8 mouse cellular contexts compared by ENCODE assay signal in the genomic region with DNA sequence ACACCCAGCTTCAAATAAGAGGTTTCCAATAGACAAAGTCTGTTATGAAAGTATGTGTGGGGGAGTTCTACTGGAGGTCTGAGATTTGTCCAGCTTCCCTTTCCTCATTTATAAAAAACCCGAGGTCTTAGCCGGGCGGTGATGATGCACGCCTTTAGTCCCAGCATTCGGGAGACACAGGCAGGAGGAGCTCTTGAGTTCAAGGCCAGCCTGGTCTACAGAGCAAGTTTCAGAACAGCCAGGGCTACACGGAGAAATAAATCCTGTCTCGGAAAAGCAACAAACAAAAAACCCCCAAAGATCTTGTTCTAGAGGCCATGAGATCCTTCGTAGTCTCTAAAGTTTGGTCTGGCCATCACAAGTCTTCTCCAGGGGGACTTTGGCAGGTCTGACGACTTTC. TPM values are rescaled to one million over a fixed set of nuclear protein-coding genes. Genes with fewer than 3 reads are reported as not detected.
DNase-seq lines count a peak whose midpoint lies in the region; ATAC-seq and TF ChIP-seq lines count a peak whose summit lies in the region.

No protein-coding gene starts in this region.

- TF ChIP-seq RAD21 in MEL (IDR thresholded peaks at IDR 0.05; ENCODE audit: low read depth, low read length), result no peak

- TF ChIP-seq CTCF in cerebellum, adult 2 months (IDR thresholded peaks at IDR 0.05; ENCODE audit: borderline replicate concordance, insufficient read depth, low read depth, low read length), result no peak
- TF ChIP-seq CTCF in MEL (IDR thresholded peaks at IDR 0.05 in 2 of 3, conservative IDR thresholded peaks at IDR 0.05 in 1 of 3; ENCODE audit: control insufficient read depth in 1 of 3, insufficient read depth in 1 of 3, low read depth in 2 of 3, low read length in 3 of 3, poor library complexity in 1 of 3, severe bottlenecking in 1 of 3), result no peak; a peak in 1 of 6 replicates

- peak overlapping the region; percentile 85 for H3K4me3 ChIP-seq in cerebellum, adult 2 months (replicated peaks; ENCODE audit: insufficient read depth, low read depth, low read length)
- peak overlapping the region; percentile 57 to 90 for H3K4me3 ChIP-seq in MEL (ENCODE audit: control insufficient read depth in 1 of 2, insufficient read depth in 1 of 2, low read depth in 2 of 2, low read length in 2 of 2)
- peak overlapping the region; percentile 44 to 85 for H3K4me3 ChIP-seq in heart, embryonic 14.5 days (ENCODE audit: control insufficient read depth in 1 of 2, insufficient read depth in 1 of 2, low read depth in 1 of 2, low read length in 2 of 2)
- peak overlapping the region; percentile 98 for H3K4me3 ChIP-seq in limb, embryonic 14.5 days (replicated peaks; ENCODE audit: low read length)
- peak overlapping the region; percentile 47 for H3K4me3 ChIP-seq in neural tube, embryonic 14.5 days (ENCODE audit: low read depth, low read length)

- H3K36me3 ChIP-seq in MEL (ENCODE audit: control insufficient read depth in 1 of 2, insufficient read depth in 2 of 2, low read length in 2 of 2), result peaks cover 0 to 36% of the 10 kb centered on the region in 2 experiments; a peak in 2 of 4 replicates
- peaks cover 10% of the 10 kb centered on the region; the same call in 1 of the 2 replicates for H3K36me3 ChIP-seq in heart, embryonic 14.5 days (ENCODE audit: control insufficient read depth, insufficient read depth, low read length)
- H3K36me3 ChIP-seq in limb, embryonic 14.5 days (ENCODE audit: control insufficient read depth, insufficient read depth, low read length), result peaks cover 8% of the 10 kb centered on the region
- H3K36me3 ChIP-seq in neural tube, embryonic 14.5 days (ENCODE audit: control insufficient read depth, insufficient read depth, low read length), result no peaks in the 10 kb centered on the region

- TF ChIP-seq POLR2A in cerebellum, adult 2 months (IDR thresholded peaks at IDR 0.05; ENCODE audit: borderline replicate concordance, insufficient read depth, low read length), result no peak
- no peak for TF ChIP-seq POLR2A in MEL (IDR thresholded peaks at IDR 0.05; ENCODE audit: control insufficient read depth in 1 of 2, insufficient read depth in 1 of 2, low read depth in 1 of 2, low read length in 2 of 2, poor library complexity in 1 of 2)
- TF ChIP-seq POLR2A in limb, embryonic 14.5 days (IDR thresholded peaks at IDR 0.05; ENCODE audit: borderline replicate concordance, extremely low read depth, insufficient read depth, insufficient read length), result no peak

- no peak for ATAC-seq in cerebellum, adult (ENCODE audit: insufficient number of reproducible peaks, low FRiP score, low TSS enrichment)
- no peak for ATAC-seq in heart, embryonic 14.5 days (ENCODE audit: insufficient number of reproducible peaks, insufficient read depth, low FRiP score, low read depth)
- no peak for ATAC-seq in limb, embryonic 14.5 days (ENCODE audit: low FRiP score, low read depth)
- no peak for ATAC-seq in neural tube, embryonic 14.5 days (ENCODE audit: low read depth)
- ATAC-seq in inflammation-experienced regulatory T-cells, adult 6 months, result no peak

- H3K27ac ChIP-seq in cerebellum, adult 2 months (ENCODE audit: insufficient read depth, low read length), result peak overlapping the region; percentile 88
- H3K27ac ChIP-seq in MEL (ENCODE audit: control insufficient read depth, low read depth, low read length), result peak overlapping the region; percentile 71
- H3K27ac ChIP-seq in heart, embryonic 14.5 days (replicated peaks in 1 of 2; ENCODE audit: control insufficient read depth in 1 of 2, insufficient read depth in 1 of 2, low read depth in 2 of 2, low read length in 2 of 2), result peak overlapping the region; percentile 64 to 93
- H3K27ac ChIP-seq in limb, embryonic 14.5 days (replicated peaks; ENCODE audit: low read depth, low read length), result peak overlapping the region; percentile 86
- H3K27ac ChIP-seq in neural tube, embryonic 14.5 days (ENCODE audit: low read depth, low read length), result peak overlapping the region; percentile 88

- H3K9me3 ChIP-seq in MEL (replicated peaks; ENCODE audit: insufficient read depth, low read length), result no peaks in the 10 kb centered on the region
- no peaks in the 10 kb centered on the region for H3K9me3 ChIP-seq in heart, embryonic 14.5 days (ENCODE audit: control insufficient read depth, low read length)
- H3K9me3 ChIP-seq in limb, embryonic 14.5 days (ENCODE audit: control insufficient read depth, low read length), result no peaks in the 10 kb centered on the region
- no peaks in the 10 kb centered on the region for H3K9me3 ChIP-seq in neural tube, embryonic 14.5 days (ENCODE audit: control insufficient read depth, low read length)

- no peaks in the 10 kb centered on the region for H3K27me3 ChIP-seq in cerebellum, adult 2 months (ENCODE audit: control insufficient read depth, insufficient read depth, low read length)
- no peaks in the 10 kb centered on the region for H3K27me3 ChIP-seq in MEL (ENCODE audit: control insufficient read depth in 1 of 2, insufficient read depth in 2 of 2, low read length in 2 of 2)
- no peaks in the 10 kb centered on the region for H3K27me3 ChIP-seq in heart, embryonic 14.5 days (ENCODE audit: control insufficient read depth, insufficient read depth, low read length)
- no peaks in the 10 kb centered on the region for H3K27me3 ChIP-seq in limb, embryonic 14.5 days (ENCODE audit: control insufficient read depth, insufficient read depth, low read length)
- no peaks in the 10 kb centered on the region for H3K27me3 ChIP-seq in neural tube, embryonic 14.5 days (ENCODE audit: control insufficient read depth, insufficient read depth, low read length)

- peaks cover 28% of the 10 kb centered on the region for H3K79me2 ChIP-seq in MEL (ENCODE audit: control insufficient read depth, insufficient read depth, low read length, poor library complexity)

- 2% methylated on average over 9 of the region's 9 CpGs for WGBS in cerebellum, adult 2 months
- 3% methylated on average over 9 of the region's 9 CpGs for WGBS in heart, embryonic 14.5 days
- under 1% methylated on average over 9 of the region's 9 CpGs for WGBS in limb, embryonic 14.5 days
- 2% methylated on average over 9 of the region's 9 CpGs for WGBS in neural tube, embryonic 14.5 days

- no peak for DNase-seq in cerebellum, adult 2 months
- DNase-seq in MEL (ENCODE audit: low read depth, low spot score), result peak; percentile 58
- no peak for DNase-seq in limb, embryonic 14.5 days (ENCODE audit: low spot score)
- no peak for DNase-seq in embryo, embryonic 10.5 days (ENCODE audit: low spot score)

- H3K4me2 ChIP-seq in heart, embryonic 14.5 days (ENCODE audit: low read length), result peak overlapping the region; percentile 65
- H3K4me2 ChIP-seq in limb, embryonic 14.5 days (replicated peaks; ENCODE audit: low read depth, low read length, severe bottlenecking), result peak overlapping the region; percentile 77
- H3K4me2 ChIP-seq in neural tube, embryonic 14.5 days (ENCODE audit: low read depth, low read length), result peak overlapping the region; percentile 68

- peak overlapping the region; percentile 83 for H3K9ac ChIP-seq in MEL (ENCODE audit: control insufficient read depth, low read depth, low read length, poor library complexity, severe bottlenecking)
- H3K9ac ChIP-seq in heart, embryonic 14.5 days (ENCODE audit: low read length), result peak overlapping the region; percentile 63
- H3K9ac ChIP-seq in limb, embryonic 14.5 days (ENCODE audit: low read depth, low read length, severe bottlenecking), result peak overlapping the region; percentile 56
- peak overlapping the region; percentile 54 for H3K9ac ChIP-seq in neural tube, embryonic 14.5 days (replicated peaks; ENCODE audit: low read depth, low read length)

- no peak for TF ChIP-seq EP300 in MEL (IDR thresholded peaks at IDR 0.05; ENCODE audit: low read depth in 1 of 2, low read length in 2 of 2)

- H3K4me1 ChIP-seq in cerebellum, adult 2 months (ENCODE audit: control insufficient read depth, insufficient read depth, low read length), result peaks cover 18% of the 10 kb centered on the region
- peaks cover 6 to 42% of the 10 kb centered on the region in 2 experiments for H3K4me1 ChIP-seq in MEL (ENCODE audit: control insufficient read depth in 1 of 2, insufficient read depth in 2 of 2, low read length in 2 of 2)
- H3K4me1 ChIP-seq in heart, embryonic 14.5 days (ENCODE audit: control insufficient read depth in 2 of 2, insufficient read depth in 2 of 2, low read length in 2 of 2), result peaks cover 21 to 29% of the 10 kb centered on the region in 2 experiments
- peaks cover 16% of the 10 kb centered on the region for H3K4me1 ChIP-seq in limb, embryonic 14.5 days (ENCODE audit: control insufficient read depth, insufficient read depth, low read length)
- H3K4me1 ChIP-seq in neural tube, embryonic 14.5 days (ENCODE audit: control insufficient read depth, insufficient read depth, low read length), result peaks cover 26% of the 10 kb centered on the region

RNA-seq across cellular contexts. Expression of gene Fbxo24, which starts 0.8 kb away (rescaled TPM):
- polyA plus RNA-seq in cerebellum, adult 2 months (2012; rRNA removed), result 0.25 and 0.31 TPM in 2 replicates
- total RNA-seq in MEL (2012; rRNA removed), result 0.13 and 0.42 TPM in 2 replicates
- under 1 TPM in 1 of 2 experiments, not detected in 1; 0.46 TPM for polyA plus RNA-seq in MEL (2012; ENCODE audit: insufficient read depth in 1 of 2, insufficient read length in 2 of 2, low read depth in 1 of 2, low replicate concordance in 2 of 2, missing spikeins in 1 of 2)
- 0.20 TPM in 1 of 2 replicates, not detected in the other for polyA plus RNA-seq in heart, embryonic 14.5 days (2014; fragmentation: Nextera tagmentation; extraction: Ambion mirVana)
- 0.24 and 0.28 TPM in 2 replicates for polyA plus RNA-seq in limb, embryonic 14.5 days (2012; rRNA removed)
- polyA plus RNA-seq in limb, embryonic 14.5 days (2014; fragmentation: Nextera tagmentation; extraction: Ambion mirVana), result 0.12 and 0.15 TPM in 2 replicates
- polyA plus RNA-seq in neural tube, embryonic 14.5 days (2014; fragmentation: Nextera tagmentation; extraction: Ambion mirVana), result 0.19 TPM in 1 of 2 replicates, not detected in the other
- polyA plus RNA-seq in inflammation-experienced regulatory T-cells, adult 6 months (2017; shearing (Covaris generic)), result under 1 TPM in 2 of 3 experiments, not detected in 1; 0.33 to 0.67 TPM

RNA-seq across cellular contexts. Expression of gene Lrch4, which starts 0.9 kb away (rescaled TPM):
- 14.4 and 14.8 TPM in 2 replicates for polyA plus RNA-seq in cerebellum, adult 2 months (2012; rRNA removed)
- total RNA-seq in MEL (2012; rRNA removed), result 9.1 and 9.7 TPM in 2 replicates
- 100 to 1,000 TPM in 1 of 2 experiments, 10 to 100 TPM in 1; 47.0 to 239 TPM for polyA plus RNA-seq in MEL (2012; ENCODE audit: insufficient read depth in 1 of 2, insufficient read length in 2 of 2, low read depth in 1 of 2, low replicate concordance in 2 of 2, missing spikeins in 1 of 2)
- 22.7 and 23.9 TPM in 2 replicates for polyA plus RNA-seq in heart, embryonic 14.5 days (2014; fragmentation: Nextera tagmentation; extraction: Ambion mirVana)
- 25.0 and 33.5 TPM in 2 replicates for polyA plus RNA-seq in limb, embryonic 14.5 days (2012; rRNA removed)
- 36.7 and 37.1 TPM in 2 replicates for polyA plus RNA-seq in limb, embryonic 14.5 days (2014; fragmentation: Nextera tagmentation; extraction: Ambion mirVana)
- polyA plus RNA-seq in neural tube, embryonic 14.5 days (2014; fragmentation: Nextera tagmentation; extraction: Ambion mirVana), result 16.0 and 18.4 TPM in 2 replicates
- 10 to 100 TPM; 57.9 to 66.2 (median 65.6) TPM for polyA plus RNA-seq in inflammation-experienced regulatory T-cells, adult 6 months (2017; shearing (Covaris generic))

RNA-seq across cellular contexts. Expression of gene Gm20605, which starts 1.0 kb away (rescaled TPM):
- polyA plus RNA-seq in cerebellum, adult 2 months (2012; rRNA removed), result 8.1 and 9.9 TPM in 2 replicates
- 2.4 and 2.5 TPM in 2 replicates for total RNA-seq in MEL (2012; rRNA removed)
- 10 to 100 TPM in 1 of 2 experiments, not detected in 1; 12.7 TPM for polyA plus RNA-seq in MEL (2012; ENCODE audit: insufficient read depth in 1 of 2, insufficient read length in 2 of 2, low read depth in 1 of 2, low replicate concordance in 2 of 2, missing spikeins in 1 of 2)
- polyA plus RNA-seq in heart, embryonic 14.5 days (2014; fragmentation: Nextera tagmentation; extraction: Ambion mirVana), result 5.2 and 5.6 TPM in 2 replicates
- 16.7 and 16.8 TPM in 2 replicates for polyA plus RNA-seq in limb, embryonic 14.5 days (2012; rRNA removed)
- polyA plus RNA-seq in limb, embryonic 14.5 days (2014; fragmentation: Nextera tagmentation; extraction: Ambion mirVana), result 7.4 and 10.4 TPM in 2 replicates
- 6.5 and 7.9 TPM in 2 replicates for polyA plus RNA-seq in neural tube, embryonic 14.5 days (2014; fragmentation: Nextera tagmentation; extraction: Ambion mirVana)
- polyA plus RNA-seq in inflammation-experienced regulatory T-cells, adult 6 months (2017; shearing (Covaris generic)), result 10 to 100 TPM in 2 of 3 experiments, 1 to 10 TPM in 1; 8.6 to 14.1 (median 13.3) TPM

RNA-seq across cellular contexts. Expression of gene Sap25, which starts 13.1 kb away (rescaled TPM):
- 17.1 and 19.7 TPM in 2 replicates for polyA plus RNA-seq in cerebellum, adult 2 months (2012; rRNA removed)
- total RNA-seq in MEL (2012; rRNA removed), result 1.9 and 3.0 TPM in 2 replicates
- polyA plus RNA-seq in MEL (2012; ENCODE audit: insufficient read depth in 1 of 2, insufficient read length in 2 of 2, low read depth in 1 of 2, low replicate concordance in 2 of 2, missing spikeins in 1 of 2), result 10 to 100 TPM in 1 of 2 experiments, not detected in 1; 22.7 TPM
- 4.3 and 4.6 TPM in 2 replicates for polyA plus RNA-seq in heart, embryonic 14.5 days (2014; fragmentation: Nextera tagmentation; extraction: Ambion mirVana)
- 37.1 and 41.7 TPM in 2 replicates for polyA plus RNA-seq in limb, embryonic 14.5 days (2012; rRNA removed)
- 5.2 and 6.7 TPM in 2 replicates for polyA plus RNA-seq in limb, embryonic 14.5 days (2014; fragmentation: Nextera tagmentation; extraction: Ambion mirVana)
- polyA plus RNA-seq in neural tube, embryonic 14.5 days (2014; fragmentation: Nextera tagmentation; extraction: Ambion mirVana), result 5.7 and 5.9 TPM in 2 replicates
- 10 to 100 TPM; 18.2 to 49.8 (median 44.0) TPM for polyA plus RNA-seq in inflammation-experienced regulatory T-cells, adult 6 months (2017; shearing (Covaris generic))

RNA-seq across cellular contexts. Expression of gene Pcolce, which starts 14.4 kb away (rescaled TPM):
- 11.3 and 15.1 TPM in 2 replicates for polyA plus RNA-seq in cerebellum, adult 2 months (2012; rRNA removed)
- 0.07 and 0.23 TPM in 2 replicates for total RNA-seq in MEL (2012; rRNA removed)
- under 1 TPM in 1 of 2 experiments, not detected in 1; 0.77 TPM for polyA plus RNA-seq in MEL (2012; ENCODE audit: insufficient read depth in 1 of 2, insufficient read length in 2 of 2, low read depth in 1 of 2, low replicate concordance in 2 of 2, missing spikeins in 1 of 2)
- polyA plus RNA-seq in heart, embryonic 14.5 days (2014; fragmentation: Nextera tagmentation; extraction: Ambion mirVana), result 121 and 123 TPM in 2 replicates
- 267 and 329 TPM in 2 replicates for polyA plus RNA-seq in limb, embryonic 14.5 days (2012; rRNA removed)
- 223 and 227 TPM in 2 replicates for polyA plus RNA-seq in limb, embryonic 14.5 days (2014; fragmentation: Nextera tagmentation; extraction: Ambion mirVana)
- polyA plus RNA-seq in neural tube, embryonic 14.5 days (2014; fragmentation: Nextera tagmentation; extraction: Ambion mirVana), result 2.4 and 59.1 TPM in 2 replicates
- under 1 TPM in 2 of 3 experiments, not detected in 1; 0.40 to 0.80 TPM for polyA plus RNA-seq in inflammation-experienced regulatory T-cells, adult 6 months (2017; shearing (Covaris generic))

Comparison
In these comparisons a context has a peak if more than half of its experiments do, and no peak if none do; other contexts are left out.
1. H3K4me3 ChIP-seq: peak in every context shown above with its lines; median percentile 98 in limb, embryonic 14.5 days; 85 in cerebellum, adult 2 months; 74 in MEL; 64 in heart, embryonic 14.5 days; 47 in neural tube, embryonic 14.5 days.